Mouse (Mus musculus) mammary gland, adult 2 months (tissue): ENCODE results near the gene Tomm22. TPM values are rescaled to one million over a fixed set of nuclear protein-coding genes. Genes with fewer than 3 reads are reported as not detected.

Source experiments
- polyA plus RNA-seq: library from polyadenylated mRNA; depleted of rRNA; stranded (reverse); fragments of >200 nt; gene quantifications from 2 replicates; pipeline ENCODE4 v1.2.3, GENCODE M21; 2012; ENCODE audit warnings: low replicate concordance; rRNA removed

The Tomm22 gene
- polyA plus RNA-seq: 21.5 and 56.9 TPM in 2 replicates

GRCm38 (mm10) chr15:79670249-79670971 lies at the start of gene Tomm22:
Tomm22 (plus strand) TSS chr15:79670861.

GRCm38 (mm10) chr15:79658531-79659375 lies 11.9 kb upstream of the Tomm22 start, which contains the start of the genes Fam227a and Cby1:
Fam227a (minus strand) TSS chr15:79658956.
Cby1 (plus strand) TSS chr15:79659199.

GRCm38 (mm10) chr15:79687646-79688267 lies 17.1 kb downstream of the Tomm22 start, which contains the start of gene Josd1:
Josd1 (minus strand) TSS chr15:79687919.

GRCm38 (mm10) chr15:79690426-79691022 lies 19.9 kb downstream of the Tomm22 start, which contains the start of gene Gtpbp1:
Gtpbp1 (plus strand) TSS chr15:79690845.

Other genes starting within 250 kb of the Tomm22 start
- 54.3 and 68.8 TPM in 2 replicates for gene Csnk1e, start 215.3 kb upstream of the Tomm22 start, polyA plus RNA-seq
- 0.04 and 0.10 TPM in 2 replicates for gene Kcnj4, start 165.6 kb upstream of the Tomm22 start, polyA plus RNA-seq
- 21.8 and 42.2 TPM in 2 replicates for gene Kdelr3, start 154.4 kb upstream of the Tomm22 start, polyA plus RNA-seq
- 255 and 343 TPM in 2 replicates for gene Ddx17, start 124.1 kb upstream of the Tomm22 start, polyA plus RNA-seq
- gene Dmc1, start 65.8 kb upstream of the Tomm22 start, polyA plus RNA-seq: 0.30 TPM in 1 of 2 replicates, not detected in the other
- gene Fam227a, start 11.9 kb upstream of the Tomm22 start, polyA plus RNA-seq: 0.86 and 1.7 TPM in 2 replicates
- gene Cby1, start 11.7 kb upstream of the Tomm22 start, polyA plus RNA-seq: 5.3 and 5.6 TPM in 2 replicates
- gene Josd1, start 17.1 kb downstream of the Tomm22 start, polyA plus RNA-seq: 34.1 and 38.1 TPM in 2 replicates
- 49.1 and 53.4 TPM in 2 replicates for gene Gtpbp1, start 20.0 kb downstream of the Tomm22 start, polyA plus RNA-seq
- 116 and 155 TPM in 2 replicates for gene Sun2, start 71.7 kb downstream of the Tomm22 start, polyA plus RNA-seq
- 31.8 and 32.2 TPM in 2 replicates for gene Dnal4, start 107.0 kb downstream of the Tomm22 start, polyA plus RNA-seq
- gene Nptxr, start 133.9 kb downstream of the Tomm22 start, polyA plus RNA-seq: 1.1 and 1.6 TPM in 2 replicates
- gene Npcd, start 163.4 kb downstream of the Tomm22 start, polyA plus RNA-seq: 2.5 TPM in 1 of 2 replicates, not detected in the other
- 50.6 and 89.8 TPM in 2 replicates for gene Cbx6, start 163.8 kb downstream of the Tomm22 start, polyA plus RNA-seq
- gene Apobec3, start 220.8 kb downstream of the Tomm22 start, polyA plus RNA-seq: 71.3 and 98.3 TPM in 2 replicates